Mouse (Mus musculus) embryonic facial prominence, embryonic 11.5 days (tissue): ENCODE measurements at regions not wholly inside any gene's neighbourhood (a gene's known extent, or its start where the extent isn't known, plus 50 kb on each side); places are given as distances from the start of the nearest gene placed in this dataset.

Source experiments
- ATAC-seq: fragments of 200-750 bp; cut with Nextera tagmentation; replicated peaks from 2 replicates; pipeline ENCODE4 v1.8.0; 2017; ENCODE audit warnings: low read depth; ENCODE audit not compliant: insufficient number of reproducible peaks, low FRiP score, low TSS enrichment
- DNase-seq: peaks from one replicate; pipeline ENCODE4 v3.0.0-alpha.2; 2015; ENCODE audit warnings: low spot score
- H3K27ac ChIP-seq: fragments of 300-500 bp; sonication (generic); replicated peaks from 2 replicates; pipeline ENCODE4 v1.5.1; 2014; ENCODE audit warnings: mild to moderate bottlenecking, low read depth, low read length, control low read depth
- H3K27me3 ChIP-seq: fragments of 300-500 bp; sonication (generic); 2 replicates; pipeline ENCODE4 v1.6.1; 2014; ENCODE audit warnings: mild to moderate bottlenecking, low read length, moderate library complexity, mixed read lengths; ENCODE audit not compliant: control insufficient read depth, insufficient read depth
- H3K36me3 ChIP-seq: fragments of 300-500 bp; sonication (generic); replicated peaks from 2 replicates; pipeline ENCODE4 v1.6.1; 2014; ENCODE audit warnings: low read depth, mild to moderate bottlenecking, low read length, moderate library complexity, mixed read lengths; ENCODE audit not compliant: control insufficient read depth, insufficient read depth
- H3K4me1 ChIP-seq: fragments of 300-500 bp; sonication (generic); 2 replicates; pipeline ENCODE4 v1.6.1; 2014; ENCODE audit warnings: low read length, mixed read lengths; ENCODE audit not compliant: control insufficient read depth, insufficient read depth
- H3K4me2 ChIP-seq: fragments of 300-500 bp; sonication (generic); 2 replicates; pipeline ENCODE4 v1.6.1; 2014; ENCODE audit warnings: low read depth, mild to moderate bottlenecking, control low read depth, low read length, moderate library complexity
- H3K4me3 ChIP-seq: fragments of 300-500 bp; sonication (generic); 2 replicates; pipeline ENCODE4 v1.5.1; 2014; ENCODE audit warnings: low read depth, low read length, control low read depth
- H3K9ac ChIP-seq: fragments of 300-500 bp; sonication (generic); replicated peaks from 2 replicates; pipeline ENCODE4 v1.6.1; 2014; ENCODE audit warnings: mild to moderate bottlenecking, control low read depth, low read length
- H3K9me3 ChIP-seq: fragments of 300-500 bp; sonication (generic); replicated peaks from 2 replicates; pipeline ENCODE4 v1.6.1; 2016; ENCODE audit warnings: mild to moderate bottlenecking, low read length, inconsistent platforms, mixed read lengths; ENCODE audit not compliant: control insufficient read depth
- WGBS: fragments of 180-500 bp; shearing (Covaris S2); extraction: QIAGEN DNeasy Blood & Tissue Kit; methylation state at CpG from one replicate; pipeline ENCODE4 v1.1.7; 2014; 5-methylcytosine and 5-hydroxymethylcytosine counted together

- Histone ChIP-seq H3K27ac (no peak overlapping the region), H3K36me3 (no peaks in the 10 kb centered on the region), H3K9ac (no peak overlapping the region), H3K4me1 (no peaks in the 10 kb centered on the region), H3K4me2 (no peak overlapping the region), H3K4me3 (no peak overlapping the region), H3K9me3 (peaks cover 3% of the 10 kb centered on the region), H3K27me3 (no peaks in the 10 kb centered on the region; the same call in 1 of the 2 replicates)
- 50% methylated on average over 8 of the region's 8 CpGs for WGBS
- DNase-seq, result no peak
- no peak for ATAC-seq
These were observed 100.4 kb upstream of the Tbx3 start for GRCm38 (mm10) chr5:119570054-119570453.

GRCm38 (mm10) chr5:119571644-119572043, 98.8 kb upstream of the Tbx3 start:
- H3K9ac ChIP-seq, result no peak overlapping the region
- 92% methylated on average over 3 of the region's 3 CpGs for WGBS
- peaks cover 3% of the 10 kb centered on the region for H3K9me3 ChIP-seq
- no peaks in the 10 kb centered on the region; the same call in 1 of the 2 replicates for H3K27me3 ChIP-seq
- H3K36me3 ChIP-seq, result no peaks in the 10 kb centered on the region
- H3K4me2 ChIP-seq, result no peak overlapping the region
- H3K4me3 ChIP-seq, result no peak overlapping the region
- ATAC-seq, result no peak
- no peak overlapping the region for H3K27ac ChIP-seq
- no peaks in the 10 kb centered on the region for H3K4me1 ChIP-seq
- no peak for DNase-seq

GRCm38 (mm10) chr5:119575124-119575523, 95.3 kb upstream of the Tbx3 start:
- 38% methylated on average over 14 of the region's 14 CpGs for WGBS
- Histone ChIP-seq H3K36me3 (no peaks in the 10 kb centered on the region), H3K27me3 (no peaks in the 10 kb centered on the region), H3K4me2 (no peak overlapping the region), H3K27ac (no peak overlapping the region), H3K4me1 (no peaks in the 10 kb centered on the region), H3K4me3 (no peak overlapping the region), H3K9ac (no peak overlapping the region), H3K9me3 (peaks cover 3% of the 10 kb centered on the region)
- no peak for ATAC-seq
- DNase-seq, result no peak

- ATAC-seq, result no peak
- Histone ChIP-seq H3K9ac (no peak overlapping the region), H3K27ac (no peak overlapping the region), H3K36me3 (no peaks in the 10 kb centered on the region), H3K9me3 (no peaks in the 10 kb centered on the region), H3K4me1 (no peaks in the 10 kb centered on the region), H3K4me3 (no peak overlapping the region), H3K27me3 (no peaks in the 10 kb centered on the region), H3K4me2 (no peak overlapping the region)
- WGBS, result 85% methylated on average over 2 of the region's 2 CpGs
- no peak for DNase-seq
These were observed 91.2 kb upstream of the Tbx3 start for GRCm38 (mm10) chr5:119579288-119579687.

GRCm38 (mm10) chr5:119579806-119580205, 90.7 kb upstream of the Tbx3 start:
- Histone ChIP-seq H3K36me3 (no peaks in the 10 kb centered on the region), H3K4me1 (no peaks in the 10 kb centered on the region), H3K27me3 (no peaks in the 10 kb centered on the region), H3K4me2 (no peak overlapping the region), H3K9me3 (no peaks in the 10 kb centered on the region), H3K9ac (no peak overlapping the region), H3K4me3 (no peak overlapping the region), H3K27ac (no peak overlapping the region)
- ATAC-seq, result no peak
- no peak for DNase-seq
- WGBS, result 86% methylated on average over 2 of the region's 2 CpGs

GRCm38 (mm10) chr5:119580395-119580794, 90.1 kb upstream of the Tbx3 start:
- Histone ChIP-seq H3K4me1 (no peaks in the 10 kb centered on the region), H3K27me3 (no peaks in the 10 kb centered on the region), H3K4me3 (no peak overlapping the region), H3K36me3 (no peaks in the 10 kb centered on the region), H3K27ac (no peak overlapping the region), H3K9me3 (no peaks in the 10 kb centered on the region), H3K4me2 (no peak overlapping the region), H3K9ac (no peak overlapping the region)
- ATAC-seq (no peak), DNase-seq (no peak)
- WGBS, result 88% methylated on average over 6 of the region's 6 CpGs

GRCm38 (mm10) chr5:119580798-119581197, 89.7 kb upstream of the Tbx3 start:
- 81% methylated on average over 2 of the region's 2 CpGs for WGBS
- H3K36me3 ChIP-seq, result no peaks in the 10 kb centered on the region
- H3K9me3 ChIP-seq, result no peaks in the 10 kb centered on the region
- H3K4me1 ChIP-seq, result no peaks in the 10 kb centered on the region
- DNase-seq (no peak), ATAC-seq (no peak)
- H3K4me3 ChIP-seq, result no peak overlapping the region
- H3K9ac ChIP-seq, result no peak overlapping the region
- H3K4me2 ChIP-seq, result no peak overlapping the region
- H3K27ac ChIP-seq, result no peak overlapping the region
- no peaks in the 10 kb centered on the region for H3K27me3 ChIP-seq

- DNase-seq (no peak), ATAC-seq (no peak)
- Histone ChIP-seq H3K9me3 (no peaks in the 10 kb centered on the region), H3K27me3 (no peaks in the 10 kb centered on the region), H3K4me3 (no peak overlapping the region), H3K36me3 (no peaks in the 10 kb centered on the region), H3K27ac (no peak overlapping the region), H3K9ac (no peak overlapping the region), H3K4me2 (no peak overlapping the region), H3K4me1 (no peaks in the 10 kb centered on the region)
- 74% methylated on average over 2 of the region's 2 CpGs for WGBS
These were observed 86.1 kb upstream of the Tbx3 start for GRCm38 (mm10) chr5:119584389-119584788.
